Mouse (Mus musculus): ENCODE results near the gene Hebp2. TPM values are rescaled to one million over a fixed set of nuclear protein-coding genes. Genes with fewer than 3 reads are reported as not detected.

Gene Hebp2
- polyA plus RNA-seq, 1 experiment: not detected

DNA sequence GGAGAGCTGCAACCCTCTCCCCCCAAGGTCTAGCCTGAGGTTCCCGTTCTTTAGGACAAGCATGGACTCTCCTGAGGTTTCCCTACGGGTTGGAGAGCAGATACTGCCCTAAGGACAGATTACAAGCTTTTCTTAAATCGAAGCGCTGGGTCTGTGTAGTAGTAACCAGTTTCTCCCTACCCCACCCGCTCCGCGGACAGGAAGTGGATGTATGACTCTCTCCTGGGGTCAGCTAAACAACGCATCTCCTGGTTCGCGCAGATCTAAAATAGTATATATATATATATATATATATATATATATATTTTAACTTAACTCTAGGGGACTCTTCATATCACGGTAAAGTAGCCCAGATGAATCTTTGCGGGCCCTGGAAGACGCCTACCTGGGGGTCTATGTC is 567 bp downstream of the Hebp2 start:
- Histone ChIP-seq H3K36me3 (ENCODE audit: control insufficient read depth) (no peaks in the 10 kb centered on the region), H3K27me3 (ENCODE audit: control insufficient read depth) (peaks cover 12% of the 10 kb centered on the region), H3K4me3 (replicated peaks) (peak overlapping the region; percentile 46), H3K4me1 (ENCODE audit: control insufficient read depth) (peaks cover 2% of the 10 kb centered on the region; the same call in 1 of the 2 replicates), H3K9me3 (ENCODE audit: control insufficient read depth, low read length) (no peaks in the 10 kb centered on the region)
- no peak for TF ChIP-seq GATA1 (IDR thresholded peaks at IDR 0.05; ENCODE audit: low read length)
- TF ChIP-seq TAL1 (IDR thresholded peaks at IDR 0.05; ENCODE audit: low read length): no peak

DNA sequence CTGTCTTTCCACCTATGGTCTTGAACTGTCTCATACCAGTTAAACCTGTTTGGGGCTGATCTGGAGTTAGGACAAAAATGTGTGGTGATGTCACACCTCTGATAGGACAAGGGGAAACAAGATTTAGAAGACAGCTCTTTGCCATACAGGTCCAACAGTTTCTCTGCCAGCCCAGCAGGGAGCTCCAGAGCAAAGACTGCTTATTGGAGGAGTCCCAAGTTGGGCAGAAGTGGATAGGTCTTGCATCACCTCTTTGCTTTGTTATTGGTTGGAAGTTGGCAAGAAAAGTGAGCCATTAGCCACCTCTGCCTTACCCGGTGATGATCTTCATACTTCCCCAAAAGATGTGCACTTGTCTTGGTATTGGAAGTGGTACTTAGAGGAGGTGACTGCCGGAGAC is 9.0 kb downstream of the Hebp2 start:
- H3K4me1 ChIP-seq (ENCODE audit: control insufficient read depth): no peaks in the 10 kb centered on the region
- no peaks in the 10 kb centered on the region for H3K27me3 ChIP-seq (ENCODE audit: control insufficient read depth)
- no peak overlapping the region for H3K4me3 ChIP-seq (replicated peaks)
- no peaks in the 10 kb centered on the region for H3K9me3 ChIP-seq (ENCODE audit: control insufficient read depth, low read length)
- H3K36me3 ChIP-seq (ENCODE audit: control insufficient read depth): no peaks in the 10 kb centered on the region
- no peak for TF ChIP-seq GATA1 (IDR thresholded peaks at IDR 0.05; ENCODE audit: low read length)

DNA sequence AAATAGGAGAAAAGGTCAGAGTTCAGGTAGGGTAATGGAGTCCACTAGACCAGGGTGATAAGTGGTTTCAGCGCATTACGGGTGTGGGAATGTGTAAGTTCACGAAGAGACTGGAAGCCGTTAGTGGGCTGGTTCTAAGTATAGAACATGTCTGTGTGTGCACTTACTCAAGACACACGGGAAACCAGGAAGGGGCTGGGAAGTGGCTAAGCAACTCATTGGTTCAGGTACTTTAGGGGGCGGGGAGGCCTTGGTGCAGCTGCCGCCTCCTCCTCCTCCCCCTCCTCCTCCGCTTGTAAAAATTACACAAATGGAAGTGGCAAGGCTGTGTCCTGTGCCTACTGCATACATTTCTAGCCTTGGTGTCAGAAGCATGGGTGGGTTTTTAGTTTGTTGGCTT is 13.6 kb downstream of the Hebp2 start:
- Histone ChIP-seq H3K36me3 (ENCODE audit: control insufficient read depth) (peaks cover 3% of the 10 kb centered on the region; the same call in 1 of the 2 replicates), H3K4me1 (ENCODE audit: control insufficient read depth) (no peaks in the 10 kb centered on the region), H3K9me3 (ENCODE audit: control insufficient read depth, low read length) (0 out of 2 replicates have a peak, but pooled peaks cover 3% of the 10 kb centered on the region), H3K27me3 (ENCODE audit: control insufficient read depth) (no peaks in the 10 kb centered on the region), H3K4me3 (replicated peaks) (no peak overlapping the region)
- no peak for TF ChIP-seq TAL1 (IDR thresholded peaks at IDR 0.05; ENCODE audit: low read length)
- TF ChIP-seq GATA1 (IDR thresholded peaks at IDR 0.05; ENCODE audit: low read length): no peak

DNA sequence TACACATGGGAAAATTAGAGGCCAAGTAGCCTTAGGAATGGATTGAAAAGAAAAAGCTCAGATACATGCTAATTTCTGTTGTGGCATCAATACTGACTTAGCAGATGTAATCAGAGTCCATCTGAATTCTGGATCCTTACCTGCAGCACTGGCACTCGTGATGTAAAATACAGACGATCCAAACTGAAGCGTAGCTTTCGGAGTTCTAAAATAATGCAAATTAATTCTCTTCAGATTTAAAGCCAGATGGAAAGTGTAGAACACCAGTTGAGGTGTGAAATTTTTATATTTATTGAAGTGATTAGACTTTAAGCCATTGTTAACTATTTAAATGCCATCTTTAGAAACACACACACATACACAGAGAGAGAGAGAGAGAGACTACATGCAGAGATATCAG is 15.7 kb downstream of the Hebp2 start:
- TF ChIP-seq GATA1 (IDR thresholded peaks at IDR 0.05; ENCODE audit: low read length) (no peak), TAL1 (IDR thresholded peaks at IDR 0.05; ENCODE audit: low read length) (no peak)
- Histone ChIP-seq H3K36me3 (ENCODE audit: control insufficient read depth) (peaks cover 3% of the 10 kb centered on the region; the same call in 1 of the 2 replicates), H3K4me3 (replicated peaks) (no peak overlapping the region), H3K27me3 (ENCODE audit: control insufficient read depth) (no peaks in the 10 kb centered on the region), H3K9me3 (ENCODE audit: control insufficient read depth, low read length) (0 out of 2 replicates have a peak, but pooled peaks cover 3% of the 10 kb centered on the region), H3K4me1 (ENCODE audit: control insufficient read depth) (no peaks in the 10 kb centered on the region)

DNA sequence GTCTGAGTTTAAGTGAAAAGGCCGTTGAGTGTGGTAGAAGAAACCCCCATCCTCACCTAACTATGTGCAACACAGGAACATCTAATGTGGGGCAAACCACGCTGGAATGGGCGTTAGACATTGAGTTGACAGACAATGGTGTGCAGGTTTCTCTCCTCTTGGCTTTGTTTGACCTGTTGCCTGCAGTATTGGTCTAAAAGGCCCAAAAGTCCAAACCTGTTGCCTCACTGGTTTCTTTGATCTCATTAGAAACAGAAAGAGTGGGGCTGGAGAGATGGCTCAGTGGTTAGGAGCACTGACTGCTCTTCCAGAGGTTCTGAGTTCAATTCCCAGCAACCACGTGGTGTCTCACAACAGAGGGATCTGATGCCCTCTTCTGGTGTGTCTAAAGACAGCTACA is 16.7 kb downstream of the Hebp2 start:
- no peak for TF ChIP-seq TAL1 (IDR thresholded peaks at IDR 0.05; ENCODE audit: low read length)
- TF ChIP-seq GATA1 (IDR thresholded peaks at IDR 0.05; ENCODE audit: low read length): no peak
- peaks cover 3% of the 10 kb centered on the region; the same call in 1 of the 2 replicates for H3K36me3 ChIP-seq (ENCODE audit: control insufficient read depth)
- no peak overlapping the region for H3K4me3 ChIP-seq (replicated peaks)
- H3K4me1 ChIP-seq (ENCODE audit: control insufficient read depth): no peaks in the 10 kb centered on the region
- H3K27me3 ChIP-seq (ENCODE audit: control insufficient read depth): no peaks in the 10 kb centered on the region
- 0 out of 2 replicates have a peak, but pooled peaks cover 3% of the 10 kb centered on the region for H3K9me3 ChIP-seq (ENCODE audit: control insufficient read depth, low read length)

DNA sequence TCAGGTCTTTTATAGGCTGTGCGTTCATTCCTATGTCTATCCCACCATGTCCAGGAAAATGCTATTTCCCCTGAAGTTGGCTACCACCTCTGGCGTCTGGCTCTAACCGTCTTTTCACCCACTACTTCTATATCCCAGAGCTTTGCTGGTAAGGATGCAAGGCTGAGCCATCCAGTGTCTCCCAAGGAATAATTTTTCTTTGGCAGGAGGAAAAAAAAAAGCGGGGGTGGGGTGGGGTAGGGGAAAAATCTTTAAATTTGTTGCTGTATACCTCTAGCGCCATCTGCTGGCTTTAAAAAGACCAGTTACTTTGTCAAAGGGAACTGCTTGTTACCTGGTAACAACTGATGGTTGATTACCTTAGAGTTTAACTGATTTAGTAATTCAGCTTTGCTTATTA is 17.4 kb downstream of the Hebp2 start:
- Histone ChIP-seq H3K9me3 (ENCODE audit: control insufficient read depth, low read length) (0 out of 2 replicates have a peak, but pooled peaks cover 3% of the 10 kb centered on the region), H3K4me1 (ENCODE audit: control insufficient read depth) (no peaks in the 10 kb centered on the region)
- TF ChIP-seq TAL1 (IDR thresholded peaks at IDR 0.05; ENCODE audit: low read length): no peak
- TF ChIP-seq GATA1 (IDR thresholded peaks at IDR 0.05; ENCODE audit: low read length): no peak

DNA sequence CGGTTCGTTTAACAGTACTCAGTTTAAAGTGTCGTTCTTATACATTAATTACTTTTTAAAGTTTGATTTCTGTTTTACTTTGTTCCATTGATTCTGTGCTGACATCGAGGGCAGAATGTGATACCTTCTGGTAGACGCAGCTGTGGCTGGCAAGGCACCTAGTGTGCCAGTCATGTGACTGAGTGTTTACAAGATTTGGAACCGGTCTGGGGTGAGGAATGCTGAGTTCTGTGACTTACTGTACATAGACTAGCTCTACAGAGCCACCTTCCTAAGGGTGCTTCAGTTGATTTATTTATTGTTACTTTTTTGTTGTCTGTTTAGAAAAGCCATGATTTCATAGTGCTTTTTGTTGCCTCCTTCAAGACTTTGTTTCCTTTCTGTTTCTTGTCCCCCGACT is 18.1 kb downstream of the Hebp2 start:
- no peak for TF ChIP-seq TAL1 (IDR thresholded peaks at IDR 0.05; ENCODE audit: low read length)
- H3K9me3 ChIP-seq (ENCODE audit: control insufficient read depth, low read length): 0 out of 2 replicates have a peak, but pooled peaks cover 3% of the 10 kb centered on the region
- peaks cover 3% of the 10 kb centered on the region; the same call in 1 of the 2 replicates for H3K36me3 ChIP-seq (ENCODE audit: control insufficient read depth)
- no peaks in the 10 kb centered on the region for H3K4me1 ChIP-seq (ENCODE audit: control insufficient read depth)
- H3K27me3 ChIP-seq (ENCODE audit: control insufficient read depth): no peaks in the 10 kb centered on the region
- no peak overlapping the region for H3K4me3 ChIP-seq (replicated peaks)

More for the DNA sequence above, 17.4 kb downstream of the Hebp2 start:
- no peaks in the 10 kb centered on the region for H3K27me3 ChIP-seq (ENCODE audit: control insufficient read depth)
- H3K4me3 ChIP-seq (replicated peaks): no peak overlapping the region
- peaks cover 3% of the 10 kb centered on the region; the same call in 1 of the 2 replicates for H3K36me3 ChIP-seq (ENCODE audit: control insufficient read depth)

DNA sequence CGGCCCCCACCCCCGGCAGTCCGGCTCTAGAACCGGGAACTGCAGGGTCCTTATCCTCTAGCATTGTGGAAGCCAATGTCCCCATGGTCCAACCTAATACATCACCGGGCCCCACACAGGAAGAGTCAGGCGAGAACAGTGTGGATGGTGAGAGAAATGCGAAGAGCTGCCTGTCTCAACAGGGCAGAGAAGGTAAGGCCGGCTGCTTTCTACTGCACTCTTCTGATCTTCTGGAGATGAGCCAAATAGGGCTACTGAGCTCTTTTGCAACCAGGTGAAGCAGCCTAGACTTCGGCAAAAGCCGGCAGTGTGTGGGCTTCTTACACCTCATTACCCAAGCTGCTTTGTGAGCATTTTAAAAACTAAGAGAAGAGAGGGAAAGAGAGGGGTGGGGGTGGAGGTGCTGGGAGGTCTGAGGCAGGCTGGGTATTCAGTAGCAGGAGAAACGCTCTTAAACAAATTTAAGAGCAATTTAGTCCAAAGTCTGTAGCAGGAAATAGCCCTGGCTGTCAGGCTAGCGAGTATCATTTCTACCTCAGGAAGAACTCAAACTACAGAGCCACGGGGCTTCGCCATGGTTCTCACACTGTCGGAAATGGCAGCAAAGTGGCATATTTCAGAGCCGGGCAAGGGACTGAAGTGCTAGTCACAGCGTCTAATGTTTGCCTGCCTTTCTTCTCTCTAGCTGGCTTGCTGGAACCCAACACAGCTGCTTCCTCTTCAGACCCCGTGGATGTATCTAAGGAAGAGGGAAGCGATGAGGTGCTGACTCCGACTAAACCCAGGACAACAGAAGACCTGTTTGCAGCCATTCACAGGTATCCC is 18.8 kb downstream of the Hebp2 start:
- no peaks in the 10 kb centered on the region for H3K27me3 ChIP-seq (ENCODE audit: control insufficient read depth)
- peaks cover 3% of the 10 kb centered on the region; the same call in 1 of the 2 replicates for H3K36me3 ChIP-seq (ENCODE audit: control insufficient read depth)
- no peak overlapping the region for H3K4me3 ChIP-seq (replicated peaks)
- TF ChIP-seq GATA1 (IDR thresholded peaks at IDR 0.05; ENCODE audit: low read length) (no peak), TAL1 (IDR thresholded peaks at IDR 0.05; ENCODE audit: low read length) (no peak)
- no peaks in the 10 kb centered on the region for H3K4me1 ChIP-seq (ENCODE audit: control insufficient read depth)
- 0 out of 2 replicates have a peak, but pooled peaks cover 3% of the 10 kb centered on the region for H3K9me3 ChIP-seq (ENCODE audit: control insufficient read depth, low read length)

DNA sequence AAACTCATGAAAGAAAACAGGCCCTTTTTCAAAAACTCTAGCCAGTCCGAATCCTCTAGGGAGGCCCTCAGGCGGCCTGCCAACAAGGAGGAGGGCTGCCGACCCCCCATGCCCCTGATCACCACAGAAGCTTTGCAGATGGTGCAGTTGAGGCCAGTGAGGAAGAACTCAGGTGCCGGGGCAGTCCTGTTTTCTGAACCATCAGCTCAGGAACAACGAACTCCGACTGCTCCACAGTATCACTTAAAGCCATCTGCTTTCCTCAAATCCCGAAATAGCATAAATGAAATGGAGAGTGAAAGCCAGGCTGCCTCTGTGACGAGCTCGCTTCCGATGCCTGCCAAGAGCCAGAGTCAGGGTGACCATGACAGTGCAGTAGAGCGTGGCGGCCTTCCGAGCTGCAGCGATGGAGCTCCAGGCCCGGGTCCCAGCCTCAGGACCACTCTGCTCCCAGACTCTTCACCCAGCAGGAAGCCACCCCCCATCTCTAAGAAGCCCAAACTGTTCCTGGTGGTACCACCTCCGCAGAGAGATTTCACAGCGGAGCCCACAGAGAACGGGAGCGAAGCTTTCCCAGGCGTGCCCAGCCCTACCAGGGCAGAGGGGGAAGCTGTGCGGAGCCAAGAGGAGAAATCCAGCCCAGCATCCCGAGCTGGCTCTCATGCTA is 19.6 kb downstream of the Hebp2 start:
- TF ChIP-seq TAL1 (IDR thresholded peaks at IDR 0.05; ENCODE audit: low read length): no peak
- TF ChIP-seq GATA1 (IDR thresholded peaks at IDR 0.05; ENCODE audit: low read length): no peak
- Histone ChIP-seq H3K27me3 (ENCODE audit: control insufficient read depth) (no peaks in the 10 kb centered on the region), H3K4me1 (ENCODE audit: control insufficient read depth) (no peaks in the 10 kb centered on the region), H3K9me3 (ENCODE audit: control insufficient read depth, low read length) (no peaks in the 10 kb centered on the region), H3K36me3 (ENCODE audit: control insufficient read depth) (no peaks in the 10 kb centered on the region; the same call in 1 of the 2 replicates), H3K4me3 (replicated peaks) (no peak overlapping the region)
